Mouse (Mus musculus) heart, postnatal 0 days (tissue): ENCODE data around the gene Aen. TPM values are rescaled to one million over a fixed set of nuclear protein-coding genes. Genes with fewer than 3 reads are reported as not detected.

Experiments used
- ATAC-seq: fragments of 200-750 bp; cut with Nextera tagmentation; 2 replicates; pipeline ENCODE4 v1.8.0; 2017; ENCODE audit warnings: low read depth, moderate number of reproducible peaks, moderate library complexity; ENCODE audit not compliant: insufficient read depth
- DNase-seq: peaks from one replicate; pipeline ENCODE4 v3.0.0-alpha.2; 2016; ENCODE audit warnings: low spot score
- H3K27ac ChIP-seq: fragments of 300-500 bp; sonication (generic); 2 replicates; pipeline ENCODE4 v1.5.1; 2014; ENCODE audit warnings: low read depth, mild to moderate bottlenecking
- H3K27me3 ChIP-seq: fragments of 300-500 bp; sonication (generic); 2 replicates; pipeline ENCODE4 v1.6.1; 2014; ENCODE audit warnings: low read length, mixed read lengths; ENCODE audit not compliant: control insufficient read depth, insufficient read depth
- H3K36me3 ChIP-seq: fragments of 300-500 bp; sonication (generic); replicated peaks from 2 replicates; pipeline ENCODE4 v1.6.1; 2014; ENCODE audit warnings: low read length, mixed read lengths; ENCODE audit not compliant: control insufficient read depth, insufficient read depth
- H3K4me1 ChIP-seq: fragments of 300-500 bp; sonication (generic); 2 replicates; pipeline ENCODE4 v1.6.1; 2014; ENCODE audit warnings: antibody characterized with exemption; ENCODE audit not compliant: control insufficient read depth, insufficient read depth
- H3K4me2 ChIP-seq: fragments of 300-500 bp; sonication (generic); 2 replicates; pipeline ENCODE4 v1.6.1; 2014; ENCODE audit warnings: low read depth, mild to moderate bottlenecking, low read length, moderate library complexity
- H3K4me3 ChIP-seq: fragments of 300-500 bp; sonication (generic); 2 replicates; pipeline ENCODE4 v1.5.1; 2014; ENCODE audit warnings: low read depth, low read length
- H3K9ac ChIP-seq: fragments of 300-500 bp; sonication (generic); replicated peaks from 2 replicates; pipeline ENCODE4 v1.6.1; 2014; ENCODE audit warnings: low read depth, low read length, mixed read lengths
- H3K9me3 ChIP-seq: fragments of 300-500 bp; sonication (generic); replicated peaks from 2 replicates; pipeline ENCODE4 v1.6.1; 2016; ENCODE audit warnings: low read length; ENCODE audit not compliant: control insufficient read depth
- CTCF ChIP-seq: IDR thresholded peaks from 2 replicates; pipeline ENCODE4 v1.5.1; 2016; ENCODE audit warnings: antibody characterized with exemption, control low read depth, low read depth
- EP300 ChIP-seq: IDR thresholded peaks from 2 replicates; pipeline ENCODE4 v1.6.1; 2016; ENCODE audit warnings: antibody characterized with exemption, low read depth
- WGBS: fragments of 180-500 bp; shearing (Covaris S2); extraction: QIAGEN DNeasy Blood & Tissue Kit; methylation state at CpG from one replicate; pipeline ENCODE4 v1.1.7; 2014; 5-methylcytosine and 5-hydroxymethylcytosine counted together
- polyA plus RNA-seq: library from polyadenylated mRNA; unstranded; fragments of >200 nt; fragmentation: Nextera tagmentation; extraction: Ambion mirVana; gene quantifications from 2 replicates; pipeline ENCODE4 v1.2.1, GENCODE M21; 2015
- total RNA-seq: library from RNA; depleted of rRNA; stranded (reverse); fragments of >200 nt; gene quantifications from 2 replicates; pipeline ENCODE4 v1.2.3, GENCODE M21; 2014; ENCODE audit warnings: low replicate concordance

The Aen gene
- total and polyA plus RNA-seq, 2 experiments from 2014 or later = 22.9 to 31.3 TPM

DNA sequence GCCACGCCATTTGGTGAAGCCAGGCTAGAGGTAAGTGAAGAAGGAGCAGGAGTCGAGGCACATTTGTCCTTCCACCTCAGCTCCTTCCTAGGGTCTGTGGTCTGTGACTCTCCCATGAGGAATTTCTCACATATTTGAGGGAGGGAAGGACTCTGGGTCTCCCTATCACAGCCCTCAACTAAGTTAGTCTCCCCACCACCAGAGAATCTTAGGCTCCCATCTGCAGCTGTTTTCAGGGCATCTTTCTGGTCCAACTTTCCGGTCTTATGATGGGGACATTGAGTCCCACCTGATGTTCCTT is 18.8 kb downstream of the Aen start:
- Histone ChIP-seq H3K27ac (no peak overlapping the region), H3K4me1 (peaks cover 26% of the 10 kb centered on the region), H3K27me3 (no peaks in the 10 kb centered on the region), H3K4me3 (no peak overlapping the region), H3K9ac (no peak overlapping the region), H3K4me2 (no peak overlapping the region), H3K9me3 (no peaks in the 10 kb centered on the region), H3K36me3 (no peaks in the 10 kb centered on the region)
- TF ChIP-seq CTCF (no peak), EP300 (no peak)
- 69% methylated on average over 3 of the region's 3 CpGs for WGBS
- DNase-seq (no peak), ATAC-seq (no peak)

DNA sequence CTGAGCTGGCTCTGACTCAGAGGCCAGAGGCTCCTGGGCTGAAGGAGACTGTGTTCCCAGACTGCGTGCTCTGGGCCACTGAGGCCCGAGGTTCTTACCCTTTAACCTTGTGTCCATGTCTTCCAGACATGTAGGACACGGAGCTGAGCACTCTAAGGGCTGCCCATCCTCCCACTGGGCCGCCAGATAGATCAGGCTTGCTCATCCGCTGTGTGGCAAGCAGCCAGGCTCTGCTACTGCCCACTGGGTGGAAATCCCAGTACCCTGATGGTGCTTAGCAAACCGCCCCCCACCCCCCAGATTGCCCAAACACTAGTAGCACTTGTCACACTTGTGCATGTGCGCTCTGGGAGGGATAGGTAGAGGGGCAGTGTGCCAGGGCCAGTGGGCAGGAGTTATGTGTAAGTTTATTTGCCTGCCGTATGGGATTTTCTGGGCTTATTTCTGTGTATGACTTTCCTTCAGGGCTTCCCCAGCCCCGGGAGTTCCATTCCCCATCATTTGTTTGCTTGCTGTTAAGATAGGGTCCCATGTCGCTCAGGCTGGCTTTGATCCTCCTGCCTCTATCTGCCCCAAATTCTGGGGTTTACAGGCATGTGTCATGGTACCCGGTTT is 19.3 kb downstream of the Aen start:
- Histone ChIP-seq H3K4me1 (peaks cover 26% of the 10 kb centered on the region), H3K4me2 (no peak overlapping the region), H3K36me3 (no peaks in the 10 kb centered on the region), H3K9ac (no peak overlapping the region), H3K27ac (no peak overlapping the region), H3K9me3 (no peaks in the 10 kb centered on the region), H3K4me3 (no peak overlapping the region), H3K27me3 (no peaks in the 10 kb centered on the region)
- DNase-seq = no peak
- WGBS = 81% methylated on average over 11 of the region's 11 CpGs
- no peak for TF ChIP-seq CTCF
- TF ChIP-seq EP300 = no peak
- no peak for ATAC-seq

DNA sequence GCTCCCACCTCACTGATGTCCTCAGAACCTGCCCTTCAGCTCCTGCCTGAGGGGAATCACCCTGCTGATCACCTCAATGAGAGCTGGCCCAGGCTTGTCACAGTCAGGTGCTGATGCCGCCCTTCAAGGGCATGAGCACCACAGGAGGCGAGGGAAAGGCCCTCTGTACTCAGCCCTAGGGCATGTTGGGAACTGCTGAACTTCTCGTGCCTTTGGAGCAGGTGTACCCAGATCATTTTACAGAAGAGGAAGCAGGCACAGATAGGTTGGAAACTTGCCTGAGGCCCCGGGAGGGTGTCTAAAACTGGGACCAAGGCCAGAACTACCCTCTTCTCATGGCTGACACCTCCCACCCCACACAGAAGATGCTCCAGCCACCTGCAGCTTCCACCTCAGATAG is 23.0 kb downstream of the Aen start:
- 33% methylated on average over 4 of the region's 4 CpGs for WGBS

DNA sequence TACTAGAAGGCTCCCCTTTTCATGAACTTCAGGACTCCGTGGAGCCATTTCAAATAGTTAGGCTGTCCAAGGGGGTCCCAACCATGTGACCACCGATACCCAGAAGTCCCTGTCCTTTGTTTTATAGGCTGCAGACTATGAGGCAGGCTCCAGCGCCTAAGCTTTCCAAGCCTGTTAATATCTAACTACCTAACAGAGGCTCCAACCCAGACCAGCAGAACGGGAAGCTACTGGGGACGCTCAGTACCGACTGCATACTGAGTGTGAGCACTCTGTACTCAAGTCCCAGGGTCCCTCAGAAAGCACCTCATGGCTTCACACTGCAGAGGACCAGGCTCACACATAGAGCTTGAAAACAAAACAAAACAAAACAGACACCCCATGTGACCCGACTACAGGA is 26.9 kb downstream of the Aen start:
- Histone ChIP-seq H3K9ac (no peak overlapping the region), H3K27me3 (no peaks in the 10 kb centered on the region; the same call in 1 of the 2 replicates), H3K4me2 (no peak overlapping the region), H3K36me3 (no peaks in the 10 kb centered on the region), H3K9me3 (no peaks in the 10 kb centered on the region), H3K4me3 (no peak overlapping the region), H3K4me1 (no peaks in the 10 kb centered on the region), H3K27ac (no peak overlapping the region)
- ATAC-seq (no peak), DNase-seq (no peak)
- TF ChIP-seq CTCF (no peak), EP300 (no peak)
- 74% methylated on average over 7 of the region's 7 CpGs for WGBS

More for the DNA sequence above, 23.0 kb downstream of the Aen start:
- Histone ChIP-seq H3K9me3 (no peaks in the 10 kb centered on the region), H3K4me2 (no peak overlapping the region), H3K4me3 (no peak overlapping the region), H3K9ac (no peak overlapping the region), H3K27me3 (no peaks in the 10 kb centered on the region; the same call in 1 of the 2 replicates), H3K4me1 (peaks cover 10% of the 10 kb centered on the region), H3K27ac (no peak overlapping the region), H3K36me3 (no peaks in the 10 kb centered on the region)
- DNase-seq = no peak
- TF ChIP-seq EP300 (no peak), CTCF (no peak)
- no peak for ATAC-seq

DNA sequence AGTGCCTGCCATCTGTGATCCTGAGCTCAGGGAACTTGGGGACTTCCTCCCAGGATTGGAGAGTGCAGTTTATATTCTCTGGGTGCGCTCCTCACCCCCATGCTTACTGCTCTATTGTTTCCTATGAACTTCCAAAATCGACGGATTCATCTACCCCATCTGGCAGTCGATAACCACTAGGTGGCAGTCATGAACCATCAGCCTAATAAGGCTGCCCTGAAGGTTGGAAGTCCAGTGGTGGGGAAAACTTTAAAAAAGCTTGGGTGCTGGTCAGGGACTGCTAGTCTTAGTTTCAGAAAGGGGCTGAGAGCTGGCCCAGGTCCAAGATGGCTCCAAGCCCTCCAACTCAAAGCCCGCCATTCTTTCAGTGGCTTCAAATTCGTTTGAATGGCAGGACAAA is 28.6 kb downstream of the Aen start:
- no peaks in the 10 kb centered on the region for H3K36me3 ChIP-seq
- no peaks in the 10 kb centered on the region for H3K4me1 ChIP-seq
- H3K4me2 ChIP-seq = no peak overlapping the region
- TF ChIP-seq EP300 (no peak), CTCF (peak; percentile 98)
- DNase-seq (peak; percentile 74), ATAC-seq (0 out of 2 replicates have a peak, but pooled peaks have one; percentile 36)
- no peaks in the 10 kb centered on the region; the same call in 1 of the 2 replicates for H3K27me3 ChIP-seq
- H3K9me3 ChIP-seq = no peaks in the 10 kb centered on the region
- 11% methylated on average over 6 of the region's 6 CpGs for WGBS
- H3K9ac ChIP-seq = no peak overlapping the region
- H3K4me3 ChIP-seq = no peak overlapping the region
- H3K27ac ChIP-seq = no peak overlapping the region

DNA sequence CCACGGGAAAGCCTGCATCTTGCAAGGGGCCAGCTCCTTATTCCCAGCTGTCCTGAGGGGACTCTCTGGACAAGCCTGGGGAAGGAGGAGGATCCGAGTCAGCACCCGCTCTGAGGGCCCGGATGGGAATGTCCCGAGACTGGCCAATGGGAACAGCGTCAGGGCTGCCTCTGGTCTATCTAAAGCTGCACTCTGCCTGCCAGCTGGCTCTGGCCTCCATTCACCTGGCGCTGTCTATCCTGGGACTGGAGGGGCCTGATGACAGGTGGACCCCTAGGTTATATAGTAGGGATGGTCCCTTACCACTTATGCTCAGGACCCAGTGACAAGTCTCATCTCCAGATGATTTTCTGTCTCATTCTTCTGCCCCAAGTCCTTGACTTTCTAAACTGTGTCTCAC is 29.1 kb downstream of the Aen start:
- H3K27me3 ChIP-seq = no peaks in the 10 kb centered on the region; the same call in 1 of the 2 replicates

More for the DNA sequence above, 29.1 kb downstream of the Aen start:
- H3K9me3 ChIP-seq = no peaks in the 10 kb centered on the region
- no peak for TF ChIP-seq EP300
- no peak for TF ChIP-seq CTCF
- DNase-seq (no peak), ATAC-seq (no peak)
- no peak overlapping the region for H3K4me3 ChIP-seq
- H3K4me1 ChIP-seq = no peaks in the 10 kb centered on the region
- H3K36me3 ChIP-seq = no peaks in the 10 kb centered on the region
- H3K4me2 ChIP-seq = no peak overlapping the region
- no peak overlapping the region for H3K27ac ChIP-seq
- 50% methylated on average over 7 of the region's 7 CpGs for WGBS
- H3K9ac ChIP-seq = no peak overlapping the region
